Mouse (Mus musculus) MEL (cell line): Measurements from ENCODE around the gene Tnni1. TPM values are rescaled to one million over a fixed set of nuclear protein-coding genes. Genes with fewer than 3 reads are reported as not detected.

Experiments
- DNase-seq: peaks from one replicate; pipeline ENCODE4 v3.0.0; 2011; ENCODE audit warnings: low read depth, low spot score
- H3K27ac ChIP-seq: 2 replicates; pipeline ENCODE4 v1.5.1; 2012; ENCODE audit warnings: low read depth, mild to moderate bottlenecking, control low read depth, low read length, moderate library complexity; ENCODE audit not compliant: control insufficient read depth
- H3K27me3 ChIP-seq, 2 experiments: fragments of 150-350 bp in 1 of 2; sonication (generic) in 1 of 2; 2 replicates each; pipeline ENCODE4 v1.6.1; 2012; ENCODE audit warnings: low read length in 2 of 2, mild to moderate bottlenecking in 2 of 2, improper control_type of control experiment in 1 of 2, moderate library complexity in 1 of 2; ENCODE audit not compliant: insufficient read depth in 2 of 2, control insufficient read depth in 1 of 2
- H3K36me3 ChIP-seq, 2 experiments: 2 replicates each; pipeline ENCODE4 v1.6.1; 2012 to 2014; ENCODE audit warnings: low read length in 2 of 2, improper control_type of control experiment in 1 of 2, inconsistent platforms in 1 of 2, mild to moderate bottlenecking in 1 of 2; ENCODE audit not compliant: insufficient read depth in 2 of 2, control insufficient read depth in 1 of 2
- H3K4me1 ChIP-seq, 2 experiments: fragments of 150-350 bp in 1 of 2; sonication (generic) in 1 of 2; 2 replicates each; pipeline ENCODE4 v1.6.1; 2012; ENCODE audit warnings: low read length in 2 of 2, improper control_type of control experiment in 1 of 2, mild to moderate bottlenecking in 1 of 2; ENCODE audit not compliant: insufficient read depth in 2 of 2, control insufficient read depth in 1 of 2
- H3K4me3 ChIP-seq, 2 experiments: fragments of 150-350 bp in 1 of 2; sonication (generic) in 1 of 2; 2 replicates each; pipeline ENCODE4 v1.5.1; 2012; ENCODE audit warnings: low read depth in 2 of 2, low read length in 2 of 2, mild to moderate bottlenecking in 2 of 2, moderate library complexity in 2 of 2, control low read depth in 1 of 2, improper control_type of control experiment in 1 of 2; ENCODE audit not compliant: control insufficient read depth in 1 of 2, insufficient read depth in 1 of 2
- H3K79me2 ChIP-seq: 2 replicates; pipeline ENCODE4 v1.6.1; 2012; ENCODE audit warnings: mild to moderate bottlenecking, low read length, moderate library complexity; ENCODE audit not compliant: control insufficient read depth, poor library complexity, insufficient read depth
- H3K9ac ChIP-seq: 2 replicates; pipeline ENCODE4 v1.6.1; 2012; ENCODE audit warnings: low read depth, mild to moderate bottlenecking, control low read depth, low read length, moderate library complexity; ENCODE audit not compliant: control insufficient read depth, poor library complexity, severe bottlenecking
- H3K9me3 ChIP-seq: fragments of 150-350 bp; sonication (generic); replicated peaks from 2 replicates; pipeline ENCODE4 v1.6.1; 2012; ENCODE audit warnings: mild to moderate bottlenecking, low read length, improper control_type of control experiment, moderate library complexity; ENCODE audit not compliant: insufficient read depth
- BHLHE40 ChIP-seq: IDR thresholded peaks from 2 replicates; pipeline ENCODE4 v1.6.1; 2012; ENCODE audit warnings: low read depth, mild to moderate bottlenecking, inconsistent platforms, low read length, improper control_type of control experiment, borderline replicate concordance
- CHD1 ChIP-seq: IDR thresholded peaks from 2 replicates; pipeline ENCODE4 v1.6.1; 2012; ENCODE audit warnings: low read depth, mild to moderate bottlenecking, inconsistent platforms, low read length, improper control_type of control experiment
- E2F4 ChIP-seq: IDR thresholded peaks from 2 replicates; pipeline ENCODE4 v1.6.1; 2011; ENCODE audit warnings: low read depth, low read length, improper control_type of control experiment, borderline replicate concordance
- ETS1 ChIP-seq: IDR thresholded peaks from 2 replicates; pipeline ENCODE4 v1.6.1; 2012; ENCODE audit warnings: low read depth, mild to moderate bottlenecking, inconsistent platforms, low read length, improper control_type of control experiment, moderate library complexity
- GABPA ChIP-seq: IDR thresholded peaks from 2 replicates; pipeline ENCODE4 v1.6.1; 2012; ENCODE audit warnings: low read depth, mild to moderate bottlenecking, inconsistent platforms, low read length, improper control_type of control experiment, moderate library complexity
- HCFC1 ChIP-seq: IDR thresholded peaks from 2 replicates; pipeline ENCODE4 v1.6.1; 2012; ENCODE audit warnings: low read depth, mild to moderate bottlenecking, inconsistent platforms, low read length, improper control_type of control experiment, moderate library complexity
- JUND ChIP-seq: IDR thresholded peaks from 2 replicates; pipeline ENCODE4 v1.6.1; 2011; ENCODE audit warnings: low read depth, mild to moderate bottlenecking, improper control_type of control experiment, low read length
- MAX ChIP-seq: IDR thresholded peaks from 2 replicates; pipeline ENCODE4 v1.6.1; 2011; ENCODE audit warnings: low read length, improper control_type of control experiment
- MXI1 ChIP-seq: IDR thresholded peaks from 2 replicates; pipeline ENCODE4 v1.6.1; 2011; ENCODE audit warnings: mild to moderate bottlenecking, low read depth, low read length, improper control_type of control experiment
- MYB ChIP-seq: IDR thresholded peaks from 2 replicates; pipeline ENCODE4 v1.6.1; 2011; ENCODE audit warnings: mild to moderate bottlenecking, low read depth, low read length, improper control_type of control experiment
- NELFE ChIP-seq: IDR thresholded peaks from 2 replicates; pipeline ENCODE4 v1.6.1; 2011; ENCODE audit warnings: low read depth, low read length, improper control_type of control experiment
- NRF1 ChIP-seq: IDR thresholded peaks from 2 replicates; pipeline ENCODE4 v1.6.1; 2014; ENCODE audit warnings: low read depth, mild to moderate bottlenecking, inconsistent platforms, low read length, improper control_type of control experiment, moderate library complexity; ENCODE audit not compliant: poor library complexity, insufficient read depth, severe bottlenecking
- POLR2A ChIP-seq, 2 experiments: IDR thresholded peaks; 2 replicates each; pipeline ENCODE4 v1.6.1; 2011 to 2012; ENCODE audit warnings: low read length in 2 of 2, mild to moderate bottlenecking in 2 of 2, control low read depth in 1 of 2, improper control_type of control experiment in 1 of 2, low read depth in 1 of 2, moderate library complexity in 1 of 2; ENCODE audit not compliant: control insufficient read depth in 1 of 2, insufficient read depth in 1 of 2, poor library complexity in 1 of 2
- RAD21 ChIP-seq: IDR thresholded peaks from 2 replicates; pipeline ENCODE4 v1.6.1; 2011; ENCODE audit warnings: mild to moderate bottlenecking, low read depth, low read length, improper control_type of control experiment
- RCOR1 ChIP-seq: IDR thresholded peaks from 2 replicates; pipeline ENCODE4 v1.6.1; 2012; ENCODE audit warnings: low read depth, mild to moderate bottlenecking, inconsistent platforms, low read length, improper control_type of control experiment
- SIN3A ChIP-seq: IDR thresholded peaks from 2 replicates; pipeline ENCODE4 v1.6.1; 2012; ENCODE audit warnings: low read length, improper control_type of control experiment, inconsistent platforms
- SMC3 ChIP-seq: IDR thresholded peaks from 2 replicates; pipeline ENCODE4 v1.6.1; 2011; ENCODE audit warnings: low read depth, low read length, improper control_type of control experiment
- TBP ChIP-seq: IDR thresholded peaks from 2 replicates; pipeline ENCODE4 v1.8.0; 2011; ENCODE audit warnings: low read depth, low read length, improper control_type of control experiment
- UBTF ChIP-seq: IDR thresholded peaks from 2 replicates; pipeline ENCODE4 v1.6.1; 2012; ENCODE audit warnings: low read depth, mild to moderate bottlenecking, inconsistent platforms, low read length, improper control_type of control experiment, moderate library complexity, borderline replicate concordance; ENCODE audit not compliant: insufficient read depth
- USF2 ChIP-seq, 2 experiments: IDR thresholded peaks; 2 replicates each; pipeline ENCODE4 v1.6.1; 2011 to 2012; ENCODE audit warnings: improper control_type of control experiment in 2 of 2, low read length in 2 of 2, borderline replicate concordance in 1 of 2, inconsistent platforms in 1 of 2, low read depth in 1 of 2, mild to moderate bottlenecking in 1 of 2; ENCODE audit not compliant: insufficient read depth in 1 of 2
- ZKSCAN1 ChIP-seq: IDR thresholded peaks from 2 replicates; pipeline ENCODE4 v1.6.1; 2012; ENCODE audit warnings: low read depth, mild to moderate bottlenecking, inconsistent platforms, low read length, improper control_type of control experiment, moderate library complexity
- polyA plus RNA-seq, 2 experiments: library from polyadenylated mRNA; stranded (reverse) in 1 of 2; unstranded in 1 of 2; fragments of >175 nt in 1 of 2; fragments of >200 nt in 1 of 2; gene quantifications; 2 replicates each; pipeline versions ENCODE4 v1.2.1 to v1.2.4; 2012; ENCODE audit warnings: low replicate concordance in 2 of 2, low read depth in 1 of 2; ENCODE audit not compliant: insufficient read length in 2 of 2, insufficient read depth in 1 of 2, missing spikeins in 1 of 2
- total RNA-seq: library from RNA; depleted of rRNA; stranded (reverse); fragments of 300-350 nt; gene quantifications from 2 replicates; pipeline ENCODE4 v1.2.3, GENCODE M21; 2012; rRNA removed

The Tnni1 gene
- total RNA-seq (not detected in 2 replicates), polyA plus RNA-seq (under 1 TPM in 1 of 2 experiments, not detected in 1; 0.15 TPM)

DNA sequence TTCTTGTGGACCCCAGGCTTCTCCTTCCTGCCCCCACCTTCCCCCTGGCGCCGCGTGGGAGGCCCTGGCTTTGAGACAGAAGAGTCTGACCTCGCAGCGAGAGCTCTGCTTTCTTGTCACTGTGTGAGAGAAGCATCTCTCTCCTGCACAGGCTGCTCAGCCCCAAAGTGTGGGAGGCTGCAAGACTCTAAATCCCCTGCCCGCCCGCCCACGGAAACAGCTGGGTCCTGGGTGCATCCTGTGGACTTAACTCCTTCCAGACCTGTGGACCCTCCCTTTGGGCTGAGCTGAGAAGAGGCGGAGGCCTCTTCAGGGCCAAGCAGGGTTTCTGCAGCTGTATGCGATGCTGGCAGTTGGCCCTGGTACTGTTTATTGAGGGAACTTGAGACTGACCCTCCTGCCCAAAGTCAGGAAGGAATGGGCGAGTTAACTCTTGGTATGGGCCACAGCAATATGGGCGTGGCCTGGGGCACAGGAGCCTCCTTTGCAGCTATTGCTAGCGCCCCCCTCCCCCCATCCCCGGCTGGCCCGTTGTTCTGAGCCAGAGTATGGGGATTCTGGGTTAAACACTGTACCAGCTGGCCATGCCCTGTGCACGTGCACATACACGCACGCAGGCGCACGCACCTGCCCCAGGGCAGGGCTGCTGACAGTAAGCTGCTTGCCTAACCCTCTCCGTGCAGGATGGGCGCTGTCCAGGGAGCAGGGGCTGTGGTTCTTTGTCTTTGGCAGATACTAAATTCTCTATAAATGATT is at the start of gene Tnni1:
Gene Tnni1, plus strand, starts transcription at position 655 of the 756 bp plus-strand sequence.
- no peaks in the 10 kb centered on the region for H3K9me3 ChIP-seq
- H3K4me1 ChIP-seq: peaks cover 0 to 6% of the 10 kb centered on the region in 2 experiments; a peak in 2 of 4 replicates
- no peaks in the 10 kb centered on the region for H3K79me2 ChIP-seq
- no peak within 1 kb of the TSS for H3K4me3 ChIP-seq
- TF ChIP-seq RCOR1 (no peak), RAD21 (no peak), NRF1 (no peak), MYB (no peak), MAX (no peak), JUND (no peak), TBP (no peak), UBTF (no peak)
- H3K27ac ChIP-seq: no peak within 1 kb of the TSS
- H3K36me3 ChIP-seq: peaks cover 0 to 4% of the 10 kb centered on the region in 2 experiments; a peak in 1 of 4 replicates
- no peak within 1 kb of the TSS for H3K9ac ChIP-seq
- no peaks in the 10 kb centered on the region for H3K27me3 ChIP-seq
- DNase-seq: no peak

DNA sequence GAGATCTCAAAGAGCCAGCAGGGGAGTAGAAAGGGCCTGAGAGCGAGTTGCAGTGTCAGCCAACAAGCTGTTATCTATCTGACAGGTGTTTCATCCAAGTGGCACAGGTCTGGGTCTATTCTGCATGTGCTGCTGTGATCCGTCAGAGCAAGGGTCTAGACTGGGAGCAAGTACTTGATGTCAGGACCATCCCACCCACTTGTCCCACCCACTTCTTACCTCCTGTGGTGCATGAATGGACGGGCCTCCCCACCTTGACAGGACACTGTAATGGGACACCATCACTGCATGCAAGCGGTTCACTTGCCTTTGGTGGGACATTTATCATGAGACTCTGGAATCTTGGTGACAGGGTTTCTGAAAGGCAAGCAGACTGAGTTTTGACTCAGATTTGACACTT is 49.4 kb upstream of the Tnni1 start:
- Histone ChIP-seq H3K27ac (no peak overlapping the region; the same call in 1 of the 2 replicates), H3K4me3 (peak overlapping the region; percentile 79 to 85), H3K36me3 (peaks cover 0 to 7% of the 10 kb centered on the region in 2 experiments; a peak in 2 of 4 replicates), H3K9ac (peak overlapping the region; percentile 88), H3K79me2 (peaks cover 1% of the 10 kb centered on the region; the same call in 1 of the 2 replicates), H3K4me1 (peaks cover 2 to 19% of the 10 kb centered on the region in 2 experiments; a peak in 3 of 4 replicates), H3K27me3 (no peaks in the 10 kb centered on the region), H3K9me3 (no peaks in the 10 kb centered on the region)
- DNase-seq: no peak
- TF ChIP-seq SIN3A: no peak
- TF ChIP-seq HCFC1: no peak
- TF ChIP-seq RCOR1: no peak
- TF ChIP-seq POLR2A (IDR thresholded peaks at IDR 0.05; ENCODE audit: control insufficient read depth in 1 of 2, insufficient read depth in 1 of 2, low read depth in 1 of 2, low read length in 2 of 2, poor library complexity in 1 of 2): no peak

DNA sequence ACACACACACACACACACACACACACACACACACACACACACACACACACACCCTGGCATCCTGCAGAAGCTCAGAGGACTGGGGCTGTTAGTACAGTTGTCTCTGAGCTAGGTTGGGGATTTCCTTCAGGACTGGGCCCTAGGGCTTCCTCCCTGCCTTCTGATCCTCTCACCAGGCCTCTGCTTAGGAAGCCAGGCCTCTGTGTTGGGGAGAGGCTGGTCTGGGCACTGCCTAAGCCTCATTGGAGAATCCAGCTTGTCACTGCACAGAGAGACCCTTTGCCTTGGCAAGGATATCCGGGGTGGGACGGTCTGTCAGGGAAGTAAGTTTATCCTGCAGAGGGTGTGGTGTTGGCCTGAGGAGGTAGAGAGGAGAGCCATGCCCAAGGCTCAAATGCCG is 48.9 kb upstream of the Tnni1 start:
- H3K27ac ChIP-seq: no peak overlapping the region
- no peaks in the 10 kb centered on the region for H3K27me3 ChIP-seq
- H3K9ac ChIP-seq: no peak overlapping the region
- no peak for TF ChIP-seq RAD21
- no peak for TF ChIP-seq MAX
- TF ChIP-seq E2F4: no peak
- no peak for TF ChIP-seq USF2 (IDR thresholded peaks at IDR 0.05; ENCODE audit: borderline replicate concordance in 1 of 2, insufficient read depth in 1 of 2, low read depth in 1 of 2, low read length in 2 of 2)
- no peak for TF ChIP-seq ZKSCAN1
- TF ChIP-seq TBP: no peak
- TF ChIP-seq ETS1: no peak
- no peak for TF ChIP-seq NELFE
- no peak for TF ChIP-seq MXI1
- no peak for TF ChIP-seq MYB
- no peak for TF ChIP-seq GABPA
- no peak for TF ChIP-seq CHD1
- TF ChIP-seq HCFC1: no peak
- no peak for TF ChIP-seq SMC3
- TF ChIP-seq BHLHE40: no peak
- H3K4me1 ChIP-seq: peaks cover 2 to 16% of the 10 kb centered on the region in 2 experiments; a peak in 3 of 4 replicates
- H3K36me3 ChIP-seq: peaks cover 0 to 5% of the 10 kb centered on the region in 2 experiments; a peak in 2 of 4 replicates
- DNase-seq: no peak
- H3K9me3 ChIP-seq: no peaks in the 10 kb centered on the region
- peaks cover 1% of the 10 kb centered on the region; the same call in 1 of the 2 replicates for H3K79me2 ChIP-seq
- H3K4me3 ChIP-seq: no peak overlapping the region
